Mouse (Mus musculus) retina, postnatal 7 days (tissue): ENCODE measurements around the gene Otogl.

Experiments
- DNase-seq: peaks from one replicate; pipeline ENCODE4 v3.0.0-alpha.2; 2012; ENCODE audit warnings: low read depth, low spot score

Otogl gene

GRCm38 (mm10) chr10:107906453-107906852, 5.5 kb downstream of the Otogl start:
- DNase-seq = no peak

DNA sequence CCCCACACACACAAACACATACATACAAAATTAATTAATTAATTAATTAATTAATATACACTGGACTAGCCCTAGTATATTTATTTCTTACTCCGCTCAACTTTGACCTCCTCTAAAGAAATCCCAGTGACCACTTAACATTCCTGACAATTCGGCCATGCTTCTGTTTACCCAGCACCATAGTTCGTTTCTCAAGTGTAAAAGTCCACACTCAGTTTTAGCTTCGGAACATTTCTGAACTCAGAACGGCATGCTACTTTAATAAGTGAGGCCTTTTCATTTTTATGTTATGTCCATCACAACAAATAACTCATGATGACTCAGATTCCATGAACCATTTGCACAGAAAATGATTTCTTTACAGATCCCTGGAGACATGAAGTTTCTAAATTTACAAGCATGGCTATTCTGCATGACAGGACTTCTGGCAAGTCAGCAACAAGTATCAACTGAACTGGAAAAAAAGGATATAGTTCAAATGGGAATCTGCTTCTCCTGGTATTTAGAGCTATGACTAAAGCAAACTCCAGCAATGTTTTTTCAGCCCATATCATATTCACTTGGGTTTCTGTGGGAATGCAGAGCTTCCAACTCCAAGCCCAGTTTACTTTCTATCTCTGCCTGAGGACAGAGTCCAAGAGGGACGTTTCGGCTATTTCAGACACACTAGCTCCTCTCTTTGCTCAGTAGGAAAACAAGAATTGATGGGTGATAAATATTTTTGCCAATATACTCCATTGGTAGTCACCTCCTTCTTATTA, 6.5 kb downstream of the Otogl start:
- no peak for DNase-seq

GRCm38 (mm10) chr10:107901958-107902357, 10.0 kb downstream of the Otogl start:
- DNase-seq = no peak

GRCm38 (mm10) chr10:107901204-107901879, 10.6 kb downstream of the Otogl start:
- no peak for DNase-seq

GRCm38 (mm10) chr10:107899946-107900345, 12.0 kb downstream of the Otogl start:
- no peak for DNase-seq

GRCm38 (mm10) chr10:107896158-107896557, 15.8 kb downstream of the Otogl start:
- no peak for DNase-seq

DNA sequence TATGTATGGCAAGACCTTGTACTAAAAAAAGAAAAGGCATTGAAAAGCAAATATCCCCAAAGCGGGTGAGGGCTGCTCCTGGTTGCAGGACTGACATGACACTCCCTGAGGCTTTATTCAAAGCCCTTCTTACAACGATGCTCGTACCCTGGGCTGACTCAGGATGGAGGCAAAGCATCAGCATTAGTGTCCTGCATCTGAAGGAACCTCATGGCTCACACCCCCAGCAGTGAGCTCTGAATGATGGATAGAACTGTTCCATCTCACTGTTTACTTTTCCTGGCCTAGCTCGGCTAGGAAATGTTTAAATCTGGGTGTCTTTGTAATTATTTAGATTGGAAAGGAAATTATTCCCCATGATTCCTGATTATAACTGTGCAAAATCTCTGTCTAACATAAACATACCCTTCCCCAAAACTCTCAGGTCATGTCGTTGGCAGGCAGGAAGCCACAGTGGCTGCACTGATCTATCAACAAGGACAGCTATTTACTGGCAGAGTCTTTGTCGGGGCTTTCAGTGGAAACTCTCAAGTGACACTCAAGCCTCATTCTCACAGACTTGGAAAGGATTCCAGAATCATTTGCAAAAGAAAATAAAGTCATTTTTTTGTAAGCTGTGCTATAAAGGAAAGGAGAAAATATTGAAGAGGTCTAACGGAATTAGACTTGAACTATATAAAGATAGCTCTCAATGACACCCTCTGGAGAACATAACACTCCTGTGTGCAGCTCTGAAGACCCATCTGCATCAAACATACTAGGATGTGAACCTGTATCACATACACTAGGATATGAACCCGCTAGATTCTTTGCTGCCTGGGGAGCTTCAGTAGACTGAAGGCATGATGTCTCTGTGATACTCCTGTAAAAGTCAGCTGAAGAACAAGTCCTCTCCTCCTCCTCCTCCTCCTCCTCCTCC, 17.0 kb downstream of the Otogl start:
- DNase-seq = no peak

GRCm38 (mm10) chr10:107890400-107890799, 21.5 kb downstream of the Otogl start:
- no peak for DNase-seq

- no peak for DNase-seq
Observed at GRCm38 (mm10) chr10:107872542-107872941, 39.4 kb downstream of the Otogl start.

- DNase-seq = no peak
Observed at GRCm38 (mm10) chr10:107872109-107872508, 39.8 kb downstream of the Otogl start.

DNA sequence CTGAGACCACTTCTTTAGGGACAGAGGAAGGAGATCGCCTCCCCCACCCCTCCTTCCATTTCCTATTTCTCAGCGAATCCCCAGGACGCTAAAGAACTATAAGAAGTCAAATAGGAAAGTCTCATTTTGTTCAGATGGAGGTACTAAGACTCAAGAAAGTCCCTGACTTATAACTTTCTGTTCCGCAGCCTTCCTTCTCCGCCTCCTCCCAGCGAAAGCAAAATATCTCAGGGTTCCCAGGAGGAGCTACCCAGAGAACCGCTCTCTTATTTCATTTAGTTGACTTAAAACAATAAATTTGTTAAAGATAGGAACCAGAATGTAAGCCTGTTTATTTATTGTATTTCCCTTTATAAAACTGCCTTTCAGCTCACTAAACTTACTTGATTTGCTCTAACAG, 41.4 kb downstream of the Otogl start:
- no peak for DNase-seq

DNA sequence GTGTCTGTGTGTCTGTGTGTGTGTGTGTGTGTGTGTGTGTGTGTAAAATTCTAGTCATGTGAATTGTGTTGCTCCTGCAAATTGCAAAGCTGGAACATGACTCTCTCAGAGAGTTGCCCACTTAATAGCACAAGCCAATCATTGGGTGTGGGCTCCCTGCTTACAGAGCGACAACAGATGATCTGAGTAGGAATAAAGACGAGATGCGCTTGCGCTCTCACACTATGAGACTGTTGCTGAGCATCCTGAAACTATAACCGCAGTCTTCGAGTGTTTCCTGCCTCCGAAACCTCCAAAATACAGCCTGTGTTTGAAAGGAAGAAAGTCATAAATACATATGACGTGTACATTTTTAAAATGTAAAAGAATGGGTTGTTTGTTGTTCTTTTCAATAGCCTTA, 43.0 kb downstream of the Otogl start:
- DNase-seq = no peak

DNA sequence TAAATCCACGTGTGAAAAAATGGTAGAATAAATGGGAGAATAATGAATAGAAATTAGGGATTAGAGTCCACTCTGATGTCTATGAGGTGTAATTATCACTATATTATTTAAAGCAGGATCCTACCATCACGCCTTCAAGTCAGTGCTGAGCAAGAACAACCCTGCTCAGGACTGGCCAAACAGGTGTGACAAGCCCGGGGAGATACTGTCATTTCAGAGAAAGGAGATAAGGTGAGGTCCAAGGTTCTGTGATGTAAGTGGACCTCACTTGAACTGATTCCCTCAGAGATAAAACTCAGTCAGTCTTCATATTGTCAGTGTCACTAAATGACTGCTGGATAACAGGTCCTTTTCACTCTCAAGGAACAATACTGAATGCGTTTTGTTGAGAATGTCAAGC, 44.5 kb downstream of the Otogl start:
- DNase-seq = no peak

GRCm38 (mm10) chr10:107860235-107860917, 51.6 kb downstream of the Otogl start:
- no peak for DNase-seq

- no peak for DNase-seq
Observed at GRCm38 (mm10) chr10:107859220-107859619, 52.7 kb downstream of the Otogl start.

DNA sequence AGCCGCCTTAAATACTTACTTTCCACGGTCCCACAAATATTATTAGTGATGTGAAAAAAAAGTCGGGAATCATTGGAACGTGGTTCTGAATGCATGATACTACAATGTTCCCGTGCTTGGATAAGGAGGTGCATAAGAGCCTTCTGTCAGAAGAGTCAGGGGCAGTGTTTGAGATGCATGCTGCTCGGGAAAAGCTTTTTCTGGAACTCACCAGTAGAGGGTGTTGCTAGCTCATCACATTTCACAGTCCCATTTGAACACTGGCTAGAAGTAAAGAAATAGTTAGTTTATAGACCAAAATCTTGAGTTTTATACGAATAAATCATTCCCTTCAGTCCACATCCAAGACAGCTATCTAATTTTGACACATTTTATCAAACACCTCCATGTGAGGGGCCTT, 53.2 kb downstream of the Otogl start:
- no peak for DNase-seq

DNA sequence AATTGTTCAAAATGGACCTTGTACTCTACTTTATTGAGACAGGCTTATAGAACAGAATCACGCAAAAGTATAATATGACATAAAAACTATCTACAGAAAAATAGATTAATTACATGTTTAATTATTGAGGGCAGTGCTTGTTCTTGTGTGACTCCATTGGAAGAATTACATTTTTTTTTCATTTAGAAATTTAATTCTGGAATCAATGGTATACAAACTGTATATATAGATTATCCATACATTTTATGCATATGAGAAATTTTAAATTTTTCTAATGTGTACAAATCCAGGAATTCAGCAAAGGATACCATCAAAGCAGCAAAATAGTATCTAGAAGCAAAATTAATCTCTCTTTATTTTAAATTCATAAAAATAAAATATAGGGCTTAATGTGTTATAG, 67.0 kb downstream of the Otogl start:
- no peak for DNase-seq

DNA sequence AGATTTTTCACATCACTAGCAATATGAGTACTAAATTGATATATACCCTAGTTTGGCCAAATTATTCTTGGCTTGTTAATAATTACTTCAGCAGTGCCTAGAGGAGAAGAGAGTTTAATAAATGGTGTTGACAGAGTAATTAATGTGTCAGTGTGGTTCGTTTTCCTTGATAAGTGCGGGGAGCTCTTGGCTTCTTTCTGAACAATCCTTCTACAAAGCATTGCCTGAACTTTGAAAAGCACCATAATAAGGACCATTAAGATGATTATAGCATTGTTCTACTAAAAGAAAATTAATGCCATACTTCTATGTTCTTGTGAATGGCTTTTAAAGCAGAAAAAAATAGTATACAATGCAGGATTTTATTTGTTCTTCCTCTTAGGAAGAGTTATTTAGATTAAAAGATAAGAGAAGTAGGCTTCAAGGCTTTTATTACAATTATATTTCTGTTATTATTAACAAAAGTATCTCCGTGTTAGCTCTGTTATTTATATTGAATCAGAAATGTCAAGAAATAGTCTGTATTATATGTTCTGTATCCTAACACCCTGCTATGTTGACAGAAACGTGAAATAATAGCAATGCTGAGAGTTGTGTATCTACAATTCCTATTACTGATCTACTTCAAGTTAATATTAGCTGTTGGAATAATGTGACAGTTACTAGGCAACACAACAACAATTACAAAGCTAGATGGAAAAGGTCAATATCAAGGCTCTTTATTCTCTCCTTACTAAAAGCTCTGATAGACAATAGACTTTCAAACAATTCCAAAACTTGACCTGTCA, 77.3 kb downstream of the Otogl start:
- DNase-seq = no peak

GRCm38 (mm10) chr10:107829151-107829550, 82.8 kb downstream of the Otogl start:
- no peak for DNase-seq

DNA sequence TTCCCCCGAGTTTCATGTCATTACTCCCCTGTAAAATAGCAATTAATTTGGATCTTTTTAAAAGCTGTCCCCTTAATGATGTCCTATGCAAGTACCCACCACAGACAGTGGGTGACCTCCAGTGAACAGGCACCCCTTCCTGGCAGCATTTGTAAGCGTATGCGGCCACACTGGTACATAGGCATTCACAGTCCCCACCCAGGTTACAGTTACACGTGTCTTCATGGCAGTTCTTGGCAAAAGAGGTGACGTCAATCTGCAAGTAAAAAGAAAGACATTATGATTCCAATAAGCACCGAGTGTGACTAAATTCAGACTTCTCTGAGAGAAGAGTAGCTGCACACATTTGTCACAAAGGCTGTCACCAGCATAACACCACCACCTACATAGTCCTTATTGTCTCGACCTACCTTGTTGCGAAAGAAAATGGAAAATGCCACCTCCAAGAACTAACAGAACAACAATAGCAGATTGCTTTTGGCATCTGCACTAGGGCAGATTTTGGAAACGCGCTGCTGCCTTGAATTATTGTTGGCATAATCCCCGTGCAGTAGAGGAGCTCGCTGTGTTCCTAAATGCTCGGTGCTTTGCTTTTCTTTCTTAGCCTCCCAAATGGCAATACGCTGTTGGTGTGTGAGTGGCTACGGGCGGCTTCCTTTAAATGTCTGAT, 98.0 kb downstream of the Otogl start:
- no peak for DNase-seq
